Mouse (Mus musculus) skeletal muscle tissue, adult 2 months (tissue): ENCODE results near the gene Gm4792.

Experiments
- DNase-seq: peaks from one replicate; pipeline ENCODE4 v3.0.0-alpha.2; 2012; ENCODE audit warnings: low read depth, low spot score

Gene Gm4792

GRCm38 (mm10) chr10:94298471-94298870 is at the start of gene Gm4792:
Gm4792 (minus strand) TSS chr10:94298703.
- peak; percentile 12 for DNase-seq

DNA sequence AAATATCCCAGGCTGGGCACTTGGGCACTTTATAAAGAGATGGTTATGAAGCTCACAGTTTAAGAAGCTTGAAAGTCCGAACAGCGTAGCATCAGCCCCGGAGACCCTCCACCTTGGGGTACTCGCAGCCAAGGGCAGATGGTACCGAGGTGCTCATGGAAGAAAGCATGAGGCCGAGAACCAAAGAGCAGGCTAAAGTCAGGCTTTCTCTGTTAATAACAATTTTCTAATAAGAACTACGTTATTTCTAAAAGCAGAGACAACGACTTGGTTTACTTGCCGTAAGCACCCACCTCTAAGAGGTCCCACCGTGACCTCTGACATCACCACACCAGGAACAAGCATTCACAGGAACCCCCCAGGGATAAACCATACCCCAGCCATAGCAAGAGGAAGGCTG is 49.5 kb upstream of the Gm4792 start:
- no peak for DNase-seq

- DNase-seq = no peak
Observed at GRCm38 (mm10) chr10:94347296-94347695, 48.8 kb upstream of the Gm4792 start.

GRCm38 (mm10) chr10:94346596-94346995 is 48.1 kb upstream of the Gm4792 start:
- DNase-seq = no peak

DNA sequence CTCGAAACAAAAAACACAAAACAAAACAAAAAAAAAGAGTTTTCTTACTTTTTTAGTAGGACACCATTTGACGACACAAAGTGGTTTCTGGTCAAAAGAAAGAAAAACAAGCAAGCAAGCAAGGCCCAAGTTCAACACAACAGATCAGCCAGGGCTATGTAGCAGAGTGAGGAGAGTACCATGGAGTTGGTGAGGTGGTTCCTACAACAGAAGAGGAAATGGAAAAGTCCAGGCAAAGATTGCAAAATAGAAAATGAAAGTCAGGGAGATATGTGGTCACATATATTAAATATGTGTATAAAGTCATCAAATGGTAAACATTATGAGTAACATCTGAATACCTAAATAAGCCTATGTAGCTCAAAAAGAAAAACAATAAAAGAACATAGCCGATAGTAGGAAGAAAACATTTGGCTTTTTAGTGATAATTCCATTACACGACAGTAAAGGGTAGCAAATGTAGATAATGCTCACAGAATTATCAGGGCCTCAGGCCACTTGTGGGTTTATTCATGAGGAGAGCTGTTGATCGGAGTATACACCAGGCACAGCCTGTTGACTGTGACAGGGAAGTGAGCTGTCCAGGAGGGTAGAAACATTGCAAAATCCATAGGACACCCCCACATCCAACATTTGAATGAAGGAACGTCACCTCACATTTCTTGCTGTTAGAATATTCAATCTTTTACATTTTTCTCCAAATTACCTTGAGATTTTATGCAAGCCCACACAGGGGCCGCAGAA is 47.2 kb upstream of the Gm4792 start:
- DNase-seq = no peak

- no peak for DNase-seq
Observed at GRCm38 (mm10) chr10:94344631-94345417, 46.3 kb upstream of the Gm4792 start.

DNA sequence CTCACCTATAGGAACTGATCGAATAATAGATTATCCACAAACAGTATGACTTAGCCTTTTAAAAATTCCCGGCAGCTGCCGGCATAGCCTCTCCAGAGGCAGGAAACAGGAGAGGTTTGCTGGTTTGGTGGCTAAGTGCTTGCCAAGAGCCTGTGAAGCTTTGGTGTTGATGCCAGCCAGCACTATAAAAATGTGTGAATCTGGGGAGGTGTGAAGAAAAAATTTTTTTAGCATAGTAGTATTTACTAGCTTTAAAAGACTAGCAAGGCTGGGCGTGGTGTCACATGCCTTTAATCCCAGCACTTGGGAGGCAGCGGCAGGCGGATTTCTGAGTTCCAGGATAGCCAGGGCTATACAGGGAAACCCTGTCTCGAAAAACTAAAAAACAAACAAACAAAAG is 45.1 kb upstream of the Gm4792 start:
- no peak for DNase-seq

DNA sequence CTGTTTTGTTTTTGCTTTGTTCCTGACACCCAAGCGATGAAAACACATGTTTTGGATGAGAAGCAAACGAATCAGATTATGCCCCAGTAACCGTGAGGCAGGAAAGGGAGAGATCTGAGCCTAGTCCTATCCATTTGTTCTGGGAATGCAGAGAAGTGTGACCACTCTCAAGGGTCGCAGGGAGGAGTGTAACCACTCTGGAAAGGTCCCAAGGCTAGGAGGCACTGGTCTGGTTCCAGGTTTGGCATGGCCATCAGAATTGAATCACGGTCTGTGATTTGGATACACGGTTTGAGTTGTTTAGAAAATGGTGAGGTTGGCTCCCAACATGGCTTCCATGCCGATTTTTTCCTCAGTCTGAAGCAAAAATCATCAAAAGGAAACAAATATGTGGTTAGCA is 43.8 kb upstream of the Gm4792 start:
- DNase-seq = no peak

DNA sequence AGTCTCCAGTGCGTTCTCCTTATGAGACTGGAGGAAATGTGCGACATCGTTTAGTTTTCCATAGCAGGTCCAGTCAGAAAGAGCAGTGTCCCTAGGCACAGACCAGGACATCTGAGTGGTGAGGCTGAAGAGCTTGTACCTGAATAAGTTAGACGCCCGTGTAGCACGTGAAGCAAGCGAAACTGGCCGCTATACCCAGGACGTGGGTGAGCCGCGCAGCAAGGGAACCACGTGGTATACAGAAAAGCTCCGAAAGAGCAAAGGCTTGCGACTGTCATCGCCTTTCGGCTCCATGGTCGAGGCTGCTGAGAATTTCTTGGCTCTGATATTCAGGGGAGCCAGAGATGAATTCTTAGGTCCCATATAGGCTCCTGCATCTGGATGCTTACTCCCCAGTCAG is 43.0 kb upstream of the Gm4792 start:
- no peak for DNase-seq

GRCm38 (mm10) chr10:94336071-94336470 is 37.6 kb upstream of the Gm4792 start:
- no peak for DNase-seq

DNA sequence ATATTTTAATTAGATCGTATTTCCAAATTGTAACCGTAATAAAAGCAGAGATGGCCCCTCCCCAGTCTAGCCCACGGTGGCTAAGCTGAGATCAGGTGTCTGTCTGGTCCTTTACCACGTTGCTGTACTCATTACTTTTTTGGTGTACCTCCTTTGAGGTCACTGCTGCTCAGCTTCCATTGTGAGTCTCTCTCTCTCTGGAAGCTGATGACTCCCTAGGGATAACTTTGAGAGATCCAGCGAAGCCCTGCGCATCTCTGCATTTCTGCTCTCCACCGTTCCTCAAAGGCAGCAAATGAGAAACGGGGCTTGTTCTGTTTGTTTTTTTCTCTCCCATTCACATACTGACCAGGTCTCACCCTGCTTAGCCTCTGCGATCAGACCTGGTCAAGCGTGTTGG is 36.5 kb upstream of the Gm4792 start:
- no peak for DNase-seq

DNA sequence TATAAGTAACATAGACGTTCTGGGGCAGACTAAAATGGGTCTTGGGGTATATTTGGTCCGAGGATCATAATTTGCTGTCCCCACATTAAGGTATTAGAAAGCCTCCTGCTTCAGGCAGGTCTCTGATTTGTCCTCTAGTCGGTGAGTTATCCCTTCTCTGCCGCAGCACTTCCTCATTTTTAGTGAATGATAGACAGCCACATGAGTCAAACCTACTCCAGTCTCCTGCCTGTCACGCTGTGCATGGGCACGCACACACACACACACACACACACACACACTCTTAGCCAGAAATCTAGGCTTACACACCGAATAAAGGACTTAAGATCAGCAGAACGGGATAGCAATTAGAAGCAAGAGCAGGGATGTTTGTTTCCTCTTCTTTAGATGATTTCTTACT is 34.8 kb upstream of the Gm4792 start:
- no peak for DNase-seq

DNA sequence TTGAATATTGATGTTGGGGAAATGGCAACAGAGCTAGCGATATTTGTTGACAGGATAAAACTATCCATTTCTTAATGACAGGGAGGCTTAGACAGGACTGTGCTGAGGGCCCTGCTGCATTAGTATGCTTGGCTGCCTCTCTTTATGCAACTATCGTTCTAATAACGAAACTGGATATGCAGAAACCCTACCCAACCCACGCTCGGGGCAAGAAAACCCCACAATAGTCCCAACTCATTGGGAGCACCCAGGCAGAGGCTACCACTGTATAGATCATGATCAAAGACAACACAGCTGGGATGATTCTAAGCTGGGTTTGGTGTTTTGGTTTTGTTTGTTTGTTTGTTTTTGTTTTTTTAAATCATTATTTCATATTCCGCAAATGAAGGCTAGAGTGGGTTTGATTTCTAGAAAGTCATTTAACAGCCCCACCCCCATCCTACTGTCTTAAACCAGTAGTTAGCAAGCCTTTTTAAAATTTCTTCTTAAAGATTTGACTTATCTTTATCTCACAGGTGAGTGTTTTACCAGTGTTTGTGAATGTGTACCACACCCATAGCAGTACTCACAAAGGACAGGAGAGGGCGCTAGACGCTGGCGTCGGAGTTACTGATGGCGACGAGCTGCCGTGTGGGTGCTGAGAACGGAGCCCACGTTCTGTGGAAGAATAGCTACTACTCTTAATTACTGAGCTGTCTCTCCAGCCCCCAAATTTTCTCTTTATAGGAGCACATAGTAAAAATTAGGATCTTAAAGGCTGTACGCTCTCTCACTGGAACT is 34.0 kb upstream of the Gm4792 start:
- DNase-seq = no peak

DNA sequence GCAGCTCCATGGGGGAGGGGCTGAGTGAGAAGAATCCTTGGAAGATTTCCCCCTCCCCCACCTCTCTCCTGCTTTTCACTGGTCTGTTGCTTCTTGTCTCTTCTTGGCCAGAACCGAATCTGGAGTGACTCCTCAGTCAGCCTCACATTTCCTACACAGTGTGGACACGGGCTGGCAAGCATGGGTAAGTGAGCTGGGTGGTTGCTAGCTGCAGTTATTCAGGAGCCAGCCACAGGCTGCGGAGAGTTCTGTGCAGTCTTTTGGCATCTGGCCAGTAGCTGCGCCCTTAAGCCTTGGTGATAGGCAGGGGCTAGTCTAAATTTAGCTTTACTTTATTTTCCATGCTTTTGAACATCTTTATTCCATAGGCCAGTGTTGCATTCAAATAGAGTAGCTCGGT is 31.5 kb upstream of the Gm4792 start:
- DNase-seq = no peak

- DNase-seq = no peak
Observed at GRCm38 (mm10) chr10:94318574-94318973, 20.1 kb upstream of the Gm4792 start.

- no peak for DNase-seq
Observed at GRCm38 (mm10) chr10:94313146-94313545, 14.6 kb upstream of the Gm4792 start.

DNA sequence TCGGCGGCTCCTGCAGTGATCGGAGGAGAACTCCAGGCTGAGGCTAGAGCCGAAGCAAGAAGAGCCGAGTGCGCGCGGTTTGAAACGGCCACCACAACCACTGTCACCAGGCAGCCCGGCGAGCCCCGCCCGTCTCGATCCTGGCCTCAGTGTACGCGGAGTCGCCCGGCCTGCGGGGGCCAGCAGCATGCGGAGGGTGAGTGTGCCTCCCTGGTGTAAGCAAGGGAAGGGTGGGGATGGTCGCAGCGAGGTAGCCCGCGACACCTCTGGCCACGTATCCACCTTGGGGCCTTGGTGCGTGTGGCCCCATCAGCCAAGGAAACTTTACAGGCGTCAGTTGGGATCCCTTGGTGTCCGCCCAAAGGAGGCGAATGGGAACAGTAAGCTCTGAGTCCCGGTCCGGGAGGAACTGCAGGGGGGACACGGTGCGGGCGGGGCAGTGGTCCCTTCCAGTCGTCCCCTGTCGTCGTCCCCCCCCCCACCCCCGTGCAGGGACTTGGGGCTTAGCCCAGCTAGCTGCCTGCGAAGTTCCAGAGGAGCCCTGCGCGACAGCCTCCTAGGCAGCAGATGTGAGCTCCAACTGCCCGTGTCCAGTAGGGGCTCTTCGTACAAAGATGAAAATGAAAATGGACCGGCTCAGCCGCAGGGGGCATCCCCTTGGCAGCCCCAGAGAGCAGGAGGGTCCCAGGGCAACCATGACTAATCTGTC is 13.7 kb upstream of the Gm4792 start:
- no peak for DNase-seq

- DNase-seq = no peak
Observed at GRCm38 (mm10) chr10:94311511-94312006, 13.1 kb upstream of the Gm4792 start, which contains the start of gene Tmcc3. Tmcc3 (plus strand) TSS chr10:94311949.

DNA sequence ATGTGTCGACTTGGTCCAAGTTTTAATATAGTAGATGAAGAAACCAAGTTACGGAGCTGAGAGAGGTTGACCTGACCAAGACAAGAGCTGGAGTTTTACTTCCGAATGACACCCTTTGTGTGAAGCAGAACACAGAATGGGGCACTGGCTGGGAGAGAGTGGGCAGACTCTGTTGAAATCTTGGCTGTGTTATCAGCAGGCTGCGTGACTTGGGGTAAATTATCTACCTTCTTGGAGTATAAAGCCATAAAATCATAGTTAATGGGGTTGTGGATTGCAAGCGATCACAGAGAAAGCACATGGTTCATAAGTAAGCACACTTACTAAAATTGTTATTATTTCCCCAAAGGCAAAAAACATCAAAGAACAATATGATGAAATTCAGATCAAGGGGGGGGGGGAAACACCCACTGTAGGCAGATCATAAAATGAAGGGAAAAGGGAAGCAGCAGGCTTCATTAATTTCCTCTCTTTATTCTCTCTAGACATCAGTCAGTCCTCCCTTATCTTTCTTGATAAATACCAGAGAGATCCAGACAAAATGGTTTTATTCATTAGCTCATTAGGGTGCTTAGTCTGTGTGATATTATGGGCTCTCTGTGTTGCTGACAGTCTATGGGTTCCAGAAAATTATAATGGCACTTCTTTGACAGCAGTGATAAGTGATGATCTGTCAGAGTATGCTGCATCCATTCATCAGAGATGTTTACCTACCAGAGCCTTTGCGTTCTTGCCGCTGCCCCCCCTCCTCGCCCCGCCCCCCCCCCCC is 12.2 kb upstream of the Gm4792 start:
- no peak for DNase-seq

- DNase-seq = no peak
Observed at GRCm38 (mm10) chr10:94305526-94305925, 7.0 kb upstream of the Gm4792 start.
